Mouse (Mus musculus) liver, postnatal 0 days (tissue): ENCODE data around the gene Dclk1.

Experiments used
- CTCF ChIP-seq: sonication (generic); IDR thresholded peaks from 2 replicates; pipeline ENCODE4 v1.5.1; 2016; ENCODE audit warnings: antibody characterized with exemption, low read depth
- EP300 ChIP-seq: IDR thresholded peaks from 2 replicates; pipeline ENCODE4 v1.6.1; 2016; ENCODE audit warnings: antibody characterized with exemption, low read depth, mild to moderate bottlenecking

DNA sequence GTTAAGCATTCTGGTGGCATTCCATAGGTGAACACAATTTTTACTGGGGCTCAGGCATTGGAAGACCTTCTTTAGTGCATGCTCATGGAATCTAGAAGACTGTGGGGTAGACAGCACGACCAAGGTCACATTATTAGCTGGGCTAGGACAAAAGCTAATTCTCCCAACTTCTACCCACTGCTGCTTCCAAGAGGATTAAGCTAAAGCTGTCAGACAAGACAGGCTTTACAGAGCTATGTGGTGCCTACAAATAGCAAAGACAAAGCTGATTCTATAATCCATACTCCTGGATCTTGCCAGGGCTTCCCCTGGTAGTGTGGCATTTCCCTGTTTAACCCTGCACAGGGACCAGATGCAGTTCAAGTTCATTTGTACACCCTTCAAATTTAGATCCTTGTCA lies 285.4 kb downstream of the Dclk1 start:
- TF ChIP-seq CTCF = no peak
- no peak for TF ChIP-seq EP300
